Mouse (Mus musculus) CD4-positive, CD25-positive, alpha-beta regulatory T cell, adult 2 months (primary cell): ENCODE results near the gene Nckap5.

ENCODE experiments used
- DNase-seq: peaks from one replicate; pipeline ENCODE4 v3.0.0-alpha.2; 2012; ENCODE audit warnings: low read depth, low spot score

The Nckap5 gene

GRCm38 (mm10) chr1:126366736-126367135, 463.9 kb downstream of the Nckap5 start:
- DNase-seq = no peak

- DNase-seq = no peak
These were observed 466.0 kb downstream of the Nckap5 start for GRCm38 (mm10) chr1:126364556-126364955.

GRCm38 (mm10) chr1:126360531-126361220, 469.9 kb downstream of the Nckap5 start:
- DNase-seq = no peak

DNA sequence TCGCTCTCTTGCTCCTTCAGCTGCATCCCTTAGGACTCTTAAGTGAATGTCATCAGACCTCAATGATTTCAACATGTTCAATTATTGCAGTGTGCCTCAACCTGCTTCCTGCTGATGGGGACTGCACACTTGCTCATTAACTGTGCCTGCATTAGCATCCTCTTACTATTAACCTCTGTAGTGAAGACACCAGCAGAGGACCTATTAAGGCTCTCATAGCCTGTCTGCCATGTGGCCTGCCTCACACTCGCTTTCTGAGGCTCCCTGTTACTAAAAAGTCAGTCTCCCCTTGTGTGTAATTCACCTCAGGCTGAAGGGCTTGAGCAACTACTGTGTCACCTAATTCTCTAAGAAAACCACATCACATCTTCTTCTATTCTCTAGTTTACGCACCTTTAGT, 470.5 kb downstream of the Nckap5 start:
- no peak for DNase-seq

GRCm38 (mm10) chr1:126341806-126342205, 488.8 kb downstream of the Nckap5 start:
- DNase-seq = no peak

- no peak for DNase-seq
These were observed 491.3 kb downstream of the Nckap5 start for GRCm38 (mm10) chr1:126339250-126339649.

GRCm38 (mm10) chr1:126334202-126334601, 496.4 kb downstream of the Nckap5 start:
- no peak for DNase-seq

GRCm38 (mm10) chr1:126332026-126332425, 498.6 kb downstream of the Nckap5 start:
- no peak for DNase-seq

DNA sequence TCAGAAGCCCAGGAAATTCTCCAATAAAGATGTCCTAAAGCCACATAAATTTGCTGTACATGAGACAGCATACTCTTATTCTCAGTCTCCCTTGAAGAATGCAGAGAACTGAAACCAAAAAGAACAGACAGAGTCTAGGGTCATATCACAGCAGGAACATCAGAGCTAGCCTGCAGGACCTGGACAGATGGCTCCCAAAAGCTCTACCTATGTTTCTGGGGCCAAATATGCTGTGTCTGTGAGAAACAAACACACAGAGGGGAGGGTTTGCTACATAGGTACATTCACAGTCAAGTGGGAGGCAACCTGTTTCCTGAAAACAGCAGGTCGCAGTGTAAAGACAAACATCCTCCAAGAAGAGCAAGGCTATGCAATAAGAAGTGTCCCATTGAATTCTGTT, 509.9 kb downstream of the Nckap5 start:
- no peak for DNase-seq

- DNase-seq = no peak
These were observed 512.6 kb downstream of the Nckap5 start for GRCm38 (mm10) chr1:126317874-126318607.

DNA sequence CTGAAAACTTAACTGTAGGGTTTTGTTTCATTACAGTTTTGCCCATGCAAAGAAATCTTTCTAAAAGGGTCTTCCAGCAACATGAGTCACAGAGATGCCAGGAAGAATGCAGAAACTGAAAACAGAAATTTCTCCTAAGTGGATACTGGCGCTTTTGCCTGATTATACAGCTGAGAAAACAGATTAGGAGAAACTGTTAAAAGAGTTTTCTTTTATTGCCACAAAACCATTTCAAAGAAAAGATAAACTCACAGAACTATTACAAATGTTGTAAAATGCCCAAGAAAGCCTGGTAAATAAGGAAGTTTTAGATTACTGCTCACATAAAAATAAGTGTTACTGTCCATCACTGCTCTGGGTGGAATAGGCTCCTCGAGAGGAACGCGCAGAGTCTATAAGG, 513.3 kb downstream of the Nckap5 start:
- DNase-seq = no peak

DNA sequence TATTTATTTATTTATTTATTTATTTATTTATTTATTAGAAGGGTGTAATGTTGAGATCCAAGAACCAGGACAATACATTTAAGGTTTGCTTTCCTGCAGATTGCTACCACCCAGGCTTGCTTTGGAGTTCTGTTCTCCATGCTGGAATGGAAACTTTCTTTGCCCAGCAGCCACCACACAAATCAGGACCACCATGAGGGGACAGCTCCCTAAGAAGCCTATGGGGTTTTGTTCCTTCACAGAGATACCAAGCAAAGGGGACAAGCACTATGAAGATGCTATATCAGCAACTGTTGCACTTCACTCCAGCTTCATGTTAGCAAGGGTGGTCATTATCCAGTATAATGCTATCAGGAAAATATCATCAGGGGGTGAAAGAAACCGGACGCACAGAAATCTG, 513.7 kb downstream of the Nckap5 start:
- no peak for DNase-seq

DNA sequence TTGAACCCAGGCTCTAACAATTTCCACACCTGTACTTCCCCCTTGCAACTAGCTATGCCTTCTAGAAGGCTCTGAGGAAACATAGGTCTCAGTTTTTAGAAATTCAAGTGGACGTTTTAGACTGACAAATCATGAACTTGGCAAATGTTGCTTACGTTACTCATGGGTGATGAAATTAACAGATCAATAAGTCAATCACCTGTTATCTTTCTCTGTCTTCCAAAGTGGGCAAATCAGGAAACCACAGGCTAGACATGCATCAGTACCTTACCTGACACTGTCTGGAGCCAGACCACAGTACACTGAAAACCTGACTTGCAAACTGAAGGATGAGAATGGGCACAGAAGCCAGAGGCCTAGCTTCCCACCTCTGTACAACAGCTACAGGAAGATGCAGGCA, 529.5 kb downstream of the Nckap5 start:
- no peak for DNase-seq

GRCm38 (mm10) chr1:126264931-126265330, 565.7 kb downstream of the Nckap5 start:
- DNase-seq = no peak

DNA sequence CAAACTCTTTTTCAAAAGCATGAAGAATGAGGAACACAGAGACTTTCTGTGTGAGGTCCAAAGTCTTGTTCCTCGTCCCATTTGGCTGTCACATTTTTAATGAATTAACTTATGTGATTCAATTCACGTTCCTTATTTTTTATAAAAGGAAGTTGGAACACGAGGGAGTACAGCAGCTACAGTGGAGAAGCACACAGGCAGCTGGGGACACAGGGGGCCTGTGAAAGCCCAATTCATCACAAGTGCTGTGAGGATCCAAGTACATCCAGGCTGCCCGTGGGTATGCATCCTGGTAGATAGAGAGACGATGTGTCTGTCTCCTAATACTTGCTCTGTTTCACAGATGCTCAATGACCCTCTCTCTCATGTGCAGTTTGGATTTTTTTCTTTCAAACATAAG, 576.2 kb downstream of the Nckap5 start:
- no peak for DNase-seq

GRCm38 (mm10) chr1:126253934-126254333, 576.7 kb downstream of the Nckap5 start:
- DNase-seq = no peak

DNA sequence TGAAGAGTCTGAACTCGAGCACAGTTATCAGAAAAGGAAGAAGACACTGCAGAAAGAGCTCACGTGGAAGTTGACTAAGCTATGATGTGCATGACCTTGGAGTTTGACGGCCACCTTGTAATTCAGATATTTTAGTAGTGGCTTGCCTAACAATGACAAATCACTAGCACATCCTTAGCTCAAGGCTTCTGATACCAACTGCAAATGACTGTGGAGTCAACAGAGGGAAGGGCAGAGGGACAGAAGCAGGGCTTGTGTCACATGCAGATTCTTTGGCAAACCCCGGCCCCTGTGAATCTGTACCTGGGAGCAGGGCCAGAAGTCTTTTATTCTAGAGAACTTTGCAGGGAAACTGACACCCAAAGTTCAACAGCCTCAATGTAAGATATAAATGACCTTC, 597.4 kb downstream of the Nckap5 start:
- no peak for DNase-seq

- no peak for DNase-seq
These were observed 599.4 kb downstream of the Nckap5 start for GRCm38 (mm10) chr1:126231199-126231598.

DNA sequence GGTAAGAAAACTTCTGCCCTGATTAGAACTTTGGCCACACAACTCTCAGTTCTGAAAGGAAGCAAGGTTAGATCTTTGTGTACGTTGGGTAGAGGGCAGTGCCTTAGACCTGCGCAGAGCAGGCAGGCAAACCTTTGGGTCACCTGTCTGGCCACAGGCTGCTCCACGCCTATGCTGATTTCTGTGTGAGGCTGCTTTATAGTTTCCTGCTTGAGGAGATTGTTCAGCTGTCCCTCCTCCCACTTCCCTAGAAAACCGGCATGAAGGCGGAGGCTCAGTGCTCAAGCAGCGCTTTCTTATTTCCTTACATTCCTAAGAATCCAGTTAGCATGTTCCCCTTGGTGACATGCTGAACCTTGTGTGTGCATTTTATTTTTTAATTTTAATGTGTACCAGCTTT, 620.4 kb downstream of the Nckap5 start:
- no peak for DNase-seq

DNA sequence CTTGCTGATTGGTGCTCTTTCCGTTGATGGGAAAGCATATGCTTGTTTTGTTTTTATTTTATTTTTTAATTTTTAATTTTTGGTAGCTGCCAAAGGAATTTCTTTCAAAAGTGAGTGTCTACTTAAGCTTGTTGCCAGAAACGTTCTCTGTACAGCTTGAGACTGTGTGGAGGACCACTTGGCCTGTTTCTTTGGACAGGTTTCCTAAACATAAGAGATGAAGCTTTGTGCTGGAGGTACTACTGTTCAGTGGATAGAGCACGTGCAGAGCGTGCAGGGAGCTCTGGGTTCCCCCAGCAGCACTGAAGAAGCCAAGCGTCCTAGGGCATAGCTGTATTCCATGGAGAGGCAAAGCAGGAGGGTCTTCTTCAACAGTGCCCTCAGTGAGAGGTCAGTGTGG, 620.9 kb downstream of the Nckap5 start:
- no peak for DNase-seq

DNA sequence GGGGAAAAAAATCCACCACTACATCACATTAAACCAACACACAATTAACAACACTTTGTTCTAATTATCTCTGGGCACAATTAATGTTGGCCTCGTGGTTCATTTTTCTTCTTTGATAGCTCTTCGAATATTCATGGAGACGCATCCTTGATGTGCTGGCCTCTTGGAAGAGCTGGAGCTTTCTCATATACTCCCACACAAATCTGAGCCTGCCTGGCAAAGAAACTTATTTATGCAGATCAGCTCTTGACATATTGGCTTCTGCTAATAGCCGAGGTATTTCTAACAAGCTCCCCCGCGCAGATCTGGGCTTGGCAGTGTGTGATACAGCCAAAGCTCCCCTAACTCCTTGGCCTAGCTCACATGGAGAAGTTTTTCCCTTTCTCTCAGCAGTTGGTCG, 621.5 kb downstream of the Nckap5 start:
- no peak for DNase-seq

GRCm38 (mm10) chr1:126196937-126197336, 633.7 kb downstream of the Nckap5 start:
- no peak for DNase-seq

GRCm38 (mm10) chr1:126190353-126190752, 640.2 kb downstream of the Nckap5 start:
- no peak for DNase-seq
